Mouse (Mus musculus): ENCODE data around the gene Wbp1l. TPM values are rescaled to one million over a fixed set of nuclear protein-coding genes. Genes with fewer than 3 reads are reported as not detected.

Gene Wbp1l
- polyA plus RNA-seq, 1 experiment = 50.6 TPM

DNA sequence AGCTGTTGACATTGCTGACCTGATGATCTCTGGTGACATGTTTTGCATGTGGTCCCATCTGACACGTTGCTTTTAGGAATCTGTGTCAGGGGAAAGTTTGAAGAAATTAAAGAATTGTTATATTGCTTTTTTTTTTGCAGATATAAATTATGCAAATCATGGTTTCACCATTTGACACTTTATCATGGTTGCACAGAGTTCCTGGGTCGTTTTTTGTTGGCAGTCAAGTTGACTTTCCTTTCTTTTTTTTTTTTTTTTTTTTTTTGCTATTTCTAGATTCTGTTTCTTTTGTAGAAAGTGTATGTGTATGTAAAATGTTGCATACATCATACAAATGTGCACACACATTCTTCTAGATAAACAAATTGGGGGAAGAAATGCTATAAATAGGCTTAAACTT is 92.2 kb downstream of the Wbp1l start:
- no peak overlapping the region for H3K4me3 ChIP-seq (ENCODE audit: insufficient read depth, low read length)
- no peak overlapping the region for H3K27ac ChIP-seq (ENCODE audit: insufficient read depth, low read length)
- TF ChIP-seq CTCF (IDR thresholded peaks at IDR 0.05; ENCODE audit: borderline replicate concordance, insufficient read depth, low read length) (no peak), POLR2A (IDR thresholded peaks at IDR 0.05; ENCODE audit: low read depth, low read length) (no peak)
- H3K4me1 ChIP-seq (ENCODE audit: control insufficient read depth, insufficient read depth, low read length) = no peaks in the 10 kb centered on the region; the same call in 1 of the 2 replicates

DNA sequence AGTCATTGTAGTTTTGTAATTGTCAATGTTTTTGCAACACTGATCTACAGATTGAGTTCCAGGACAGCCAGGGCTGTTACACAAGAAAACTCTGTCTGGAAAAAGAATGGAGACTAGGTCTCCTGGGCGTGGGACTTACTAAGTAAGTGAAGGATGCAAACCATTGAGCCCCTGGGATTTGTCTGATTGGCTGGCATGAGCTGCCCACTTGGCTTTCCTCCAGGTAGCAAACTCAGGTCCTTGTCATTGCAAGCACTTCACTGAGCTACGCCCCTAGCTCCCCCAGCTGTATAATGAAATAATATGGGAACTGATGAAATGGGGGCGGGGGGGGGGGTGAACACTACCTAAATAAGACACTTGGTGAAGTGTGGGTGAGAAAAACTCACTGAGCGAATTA is 94.3 kb downstream of the Wbp1l start:
- no peak overlapping the region for H3K27ac ChIP-seq (ENCODE audit: insufficient read depth, low read length)
- TF ChIP-seq POLR2A (IDR thresholded peaks at IDR 0.05; ENCODE audit: low read depth, low read length) (no peak), CTCF (IDR thresholded peaks at IDR 0.05; ENCODE audit: borderline replicate concordance, insufficient read depth, low read length) (no peak)
- no peak overlapping the region for H3K4me3 ChIP-seq (ENCODE audit: insufficient read depth, low read length)
- H3K4me1 ChIP-seq (ENCODE audit: control insufficient read depth, insufficient read depth, low read length) = no peaks in the 10 kb centered on the region; the same call in 1 of the 2 replicates

DNA sequence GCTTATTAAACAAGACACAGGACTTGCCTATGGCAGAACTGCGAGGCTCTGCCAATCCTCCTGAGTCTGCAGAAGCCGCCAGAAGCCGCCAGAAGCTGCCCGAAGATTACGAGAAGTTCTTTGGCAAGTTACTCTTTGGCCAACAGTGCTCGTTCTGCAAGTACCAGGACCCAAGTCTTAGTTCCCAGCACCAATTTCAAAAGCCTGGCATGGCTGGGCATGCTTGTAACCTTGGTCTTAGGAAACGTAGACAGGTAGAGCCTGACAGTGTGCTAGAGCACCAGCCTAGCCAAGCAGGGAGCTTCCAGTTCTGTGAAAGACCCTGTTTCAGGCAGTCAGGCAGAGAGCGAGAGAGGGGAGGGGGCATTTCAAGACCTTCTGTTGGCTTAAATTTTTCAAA is 97.6 kb downstream of the Wbp1l start:
- no peaks in the 10 kb centered on the region for H3K4me1 ChIP-seq (ENCODE audit: control insufficient read depth, insufficient read depth, low read length)
- TF ChIP-seq POLR2A (IDR thresholded peaks at IDR 0.05; ENCODE audit: low read depth, low read length) (no peak), CTCF (IDR thresholded peaks at IDR 0.05; ENCODE audit: borderline replicate concordance, insufficient read depth, low read length) (no peak)
- H3K4me3 ChIP-seq (ENCODE audit: insufficient read depth, low read length) = no peak overlapping the region
- no peak overlapping the region for H3K27ac ChIP-seq (ENCODE audit: insufficient read depth, low read length)

DNA sequence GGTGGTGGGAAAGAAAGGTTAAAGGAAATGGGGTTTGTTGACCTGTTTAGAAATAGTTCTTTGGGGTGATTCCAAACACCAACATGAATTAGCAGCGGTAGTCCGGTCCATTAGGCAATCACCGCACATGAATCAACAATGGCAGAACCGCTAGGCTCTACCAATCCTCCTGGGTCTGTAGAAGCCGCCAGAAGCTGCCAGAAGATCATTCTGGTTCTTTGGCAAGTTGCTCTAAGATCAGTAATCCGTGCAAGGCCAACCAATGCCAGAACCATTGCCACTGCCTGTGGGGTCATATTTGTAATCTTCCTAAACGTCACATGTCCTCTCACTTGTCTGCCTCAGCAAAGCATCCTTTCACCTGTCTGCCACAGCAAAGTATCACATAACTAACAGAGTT is 98.1 kb downstream of the Wbp1l start:
- Histone ChIP-seq H3K4me3 (ENCODE audit: insufficient read depth, low read length) (no peak overlapping the region), H3K4me1 (ENCODE audit: control insufficient read depth, insufficient read depth, low read length) (no peaks in the 10 kb centered on the region), H3K27ac (ENCODE audit: insufficient read depth, low read length) (no peak overlapping the region)
- no peak for TF ChIP-seq POLR2A (IDR thresholded peaks at IDR 0.05; ENCODE audit: low read depth, low read length)
- TF ChIP-seq CTCF (IDR thresholded peaks at IDR 0.05; ENCODE audit: borderline replicate concordance, insufficient read depth, low read length) = no peak

DNA sequence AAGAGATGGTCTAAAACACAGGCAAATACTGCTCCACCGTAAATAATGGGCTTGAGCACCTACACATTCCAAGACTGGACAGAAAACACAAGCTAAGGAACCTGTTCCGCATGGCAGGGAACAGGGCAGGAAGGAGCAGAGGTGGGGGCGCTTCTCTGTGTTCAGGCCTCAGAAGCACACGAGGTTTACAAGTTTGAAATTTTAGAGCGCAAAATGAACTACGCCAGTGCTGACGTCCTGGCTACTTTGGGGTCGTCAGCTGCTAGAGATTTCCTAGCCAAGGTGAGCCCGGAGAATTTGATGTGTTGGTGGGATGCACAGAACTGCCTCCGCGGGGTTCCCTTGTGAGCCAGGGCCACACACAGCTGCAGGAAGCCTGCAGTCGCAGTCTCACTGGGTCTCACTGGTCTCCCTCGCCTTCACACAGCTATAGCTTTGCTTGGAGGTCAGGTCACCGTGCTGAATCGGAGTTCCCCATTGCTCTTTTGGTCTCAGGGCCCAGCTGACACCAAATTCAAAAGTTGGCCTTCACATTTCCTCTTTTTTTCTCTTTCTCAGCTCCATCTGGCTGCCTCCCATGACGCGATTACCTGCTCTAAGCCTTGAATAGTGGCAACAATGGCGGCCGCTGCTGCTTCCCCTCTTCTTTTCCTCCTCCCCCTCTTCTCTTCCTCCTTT is 99.1 kb downstream of the Wbp1l start:
- TF ChIP-seq CTCF (IDR thresholded peaks at IDR 0.05; ENCODE audit: borderline replicate concordance, insufficient read depth, low read length) = no peak
- TF ChIP-seq POLR2A (IDR thresholded peaks at IDR 0.05; ENCODE audit: low read depth, low read length) = no peak
- Histone ChIP-seq H3K4me3 (ENCODE audit: insufficient read depth, low read length) (no peak overlapping the region), H3K4me1 (ENCODE audit: control insufficient read depth, insufficient read depth, low read length) (no peaks in the 10 kb centered on the region), H3K27ac (ENCODE audit: insufficient read depth, low read length) (no peak overlapping the region)

DNA sequence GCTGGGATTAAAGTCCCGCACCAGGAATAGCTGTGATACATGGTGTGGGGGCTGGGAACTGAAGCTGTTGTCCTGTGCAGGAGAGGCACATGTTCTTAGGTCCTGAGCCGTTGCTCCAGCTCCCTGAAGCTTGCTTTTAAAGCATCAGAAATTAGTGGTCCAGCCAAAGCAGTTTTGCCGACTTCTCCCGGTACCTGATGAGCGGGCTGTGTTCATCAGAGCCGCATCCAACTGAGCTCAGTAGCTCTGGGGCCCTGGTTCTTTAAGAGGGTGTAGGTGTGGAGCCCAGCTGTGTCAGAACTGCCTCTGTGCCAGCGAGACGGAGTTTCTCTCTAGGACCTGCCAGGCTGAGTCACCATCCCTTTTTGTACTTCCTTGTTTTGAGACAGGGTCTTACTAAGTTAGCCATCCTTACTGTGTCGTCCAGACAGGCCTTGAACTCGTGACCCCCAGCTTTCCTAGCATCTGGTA is 100.2 kb downstream of the Wbp1l start:
- no peak for TF ChIP-seq CTCF (IDR thresholded peaks at IDR 0.05; ENCODE audit: borderline replicate concordance, insufficient read depth, low read length)
- TF ChIP-seq POLR2A (IDR thresholded peaks at IDR 0.05; ENCODE audit: low read depth, low read length) = no peak
- no peaks in the 10 kb centered on the region for H3K4me1 ChIP-seq (ENCODE audit: control insufficient read depth, insufficient read depth, low read length)
- H3K4me3 ChIP-seq (ENCODE audit: insufficient read depth, low read length) = no peak overlapping the region
- no peak overlapping the region for H3K27ac ChIP-seq (ENCODE audit: insufficient read depth, low read length)

DNA sequence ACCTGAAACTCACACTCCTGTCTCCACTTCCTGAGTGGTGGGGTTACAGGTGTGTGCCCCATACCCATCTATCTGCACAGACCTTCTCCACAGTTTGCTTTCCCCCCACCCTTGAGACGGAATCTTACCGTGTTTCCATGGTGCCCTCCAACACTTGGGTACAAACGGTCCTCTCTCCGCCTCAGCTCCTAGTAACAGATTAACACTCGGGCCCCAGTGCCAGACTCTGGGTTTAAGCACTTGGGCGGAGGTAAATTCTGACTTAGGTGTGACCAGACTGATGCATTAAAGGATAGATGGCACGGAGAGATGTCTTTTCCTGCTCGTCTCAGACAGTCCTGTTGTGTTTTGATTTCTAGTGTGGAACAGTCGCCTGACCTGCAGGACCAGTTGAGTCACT is 102.3 kb downstream of the Wbp1l start:
- no peak overlapping the region for H3K4me3 ChIP-seq (ENCODE audit: insufficient read depth, low read length)
- H3K4me1 ChIP-seq (ENCODE audit: control insufficient read depth, insufficient read depth, low read length) = no peaks in the 10 kb centered on the region
- H3K27ac ChIP-seq (ENCODE audit: insufficient read depth, low read length) = no peak overlapping the region
- no peak for TF ChIP-seq CTCF (IDR thresholded peaks at IDR 0.05; ENCODE audit: borderline replicate concordance, insufficient read depth, low read length)
- TF ChIP-seq POLR2A (IDR thresholded peaks at IDR 0.05; ENCODE audit: low read depth, low read length) = no peak

DNA sequence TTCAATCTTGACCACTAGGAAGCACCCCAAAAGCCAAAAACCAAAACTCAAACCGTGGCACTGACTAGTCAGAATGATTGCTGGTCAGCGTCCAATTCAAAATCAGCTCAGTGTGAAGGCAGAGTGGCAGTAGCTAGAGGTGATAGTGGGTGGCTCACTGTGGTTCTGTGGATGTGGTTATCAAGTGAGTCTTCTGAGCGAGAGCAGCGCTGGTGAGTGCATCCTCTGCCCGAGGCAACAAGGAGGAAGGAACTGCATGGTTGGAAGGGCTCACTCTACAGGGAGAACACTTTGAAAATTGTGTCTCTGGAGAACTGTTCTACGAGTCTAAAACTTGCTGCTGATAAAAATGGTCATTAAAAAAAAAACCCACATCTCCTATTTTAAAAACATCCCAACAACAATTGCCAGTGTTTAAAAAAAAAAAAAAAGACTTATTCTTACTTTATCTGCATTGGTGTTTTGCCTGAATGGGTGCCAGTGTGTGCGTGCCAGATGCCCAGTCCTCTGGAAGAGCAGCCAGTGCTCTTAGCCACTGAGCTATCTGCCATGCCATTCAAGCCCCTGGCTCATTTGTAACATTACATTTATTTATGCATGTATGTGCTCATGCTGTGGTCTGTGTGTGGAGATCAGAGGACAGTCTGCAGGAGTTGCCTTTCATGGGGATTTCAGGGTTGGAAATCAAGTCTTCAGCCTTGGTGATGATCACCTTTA is 107.1 kb downstream of the Wbp1l start:
- TF ChIP-seq POLR2A (IDR thresholded peaks at IDR 0.05; ENCODE audit: low read depth, low read length) = no peak
- no peak for TF ChIP-seq CTCF (IDR thresholded peaks at IDR 0.05; ENCODE audit: borderline replicate concordance, insufficient read depth, low read length)
- Histone ChIP-seq H3K4me1 (ENCODE audit: control insufficient read depth, insufficient read depth, low read length) (no peaks in the 10 kb centered on the region), H3K4me3 (ENCODE audit: insufficient read depth, low read length) (no peak overlapping the region), H3K27ac (ENCODE audit: insufficient read depth, low read length) (no peak overlapping the region)

DNA sequence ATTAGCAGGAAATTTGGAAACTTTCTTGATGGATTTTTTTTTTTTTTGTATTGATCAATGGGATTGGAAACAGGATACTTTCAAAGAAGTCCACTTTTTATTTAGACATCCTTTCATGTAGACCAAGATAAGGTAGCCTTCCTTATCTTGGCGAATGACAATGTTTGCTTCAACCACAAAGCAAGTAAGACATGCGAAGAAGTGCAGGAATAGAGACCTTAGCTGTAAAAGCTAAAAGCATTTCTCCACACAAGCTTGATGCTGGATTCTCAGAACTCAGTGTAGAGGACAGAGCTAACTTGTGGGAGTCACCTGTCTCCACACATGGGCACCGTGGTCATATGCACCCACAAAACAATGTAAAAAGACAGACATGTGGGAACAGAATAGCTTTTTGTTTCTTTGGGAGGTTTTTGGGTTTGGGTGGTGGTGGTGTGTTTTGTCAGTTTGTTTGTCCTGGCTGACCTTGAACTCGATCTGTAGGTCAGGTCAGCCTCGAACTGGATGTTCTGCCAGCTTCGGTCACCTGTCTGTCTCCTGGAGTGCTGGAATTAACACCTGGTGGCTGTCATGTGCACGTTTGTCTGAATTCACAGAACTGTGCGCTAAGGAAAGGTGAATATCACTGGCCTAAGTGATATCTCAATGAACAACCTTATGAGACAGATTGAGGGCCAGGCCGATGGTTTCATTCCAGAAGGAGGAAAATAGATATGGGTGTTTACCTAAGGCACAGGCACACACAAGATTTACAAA is 107.8 kb downstream of the Wbp1l start:
- no peak overlapping the region for H3K4me3 ChIP-seq (ENCODE audit: insufficient read depth, low read length)
- TF ChIP-seq CTCF (IDR thresholded peaks at IDR 0.05; ENCODE audit: borderline replicate concordance, insufficient read depth, low read length) = no peak
- TF ChIP-seq POLR2A (IDR thresholded peaks at IDR 0.05; ENCODE audit: low read depth, low read length) = no peak
- H3K27ac ChIP-seq (ENCODE audit: insufficient read depth, low read length) = no peak overlapping the region
- H3K4me1 ChIP-seq (ENCODE audit: control insufficient read depth, insufficient read depth, low read length) = no peaks in the 10 kb centered on the region

Other genes starting within 250 kb of the Wbp1l start
- gene 2310034G01Rik, start 248.8 kb upstream of the Wbp1l start, polyA plus RNA-seq (2011; ENCODE audit: insufficient read length, low read depth, missing spikeins) = 0.48 and 0.51 TPM in 2 replicates
- gene Actr1a, start 203.3 kb upstream of the Wbp1l start, polyA plus RNA-seq (2011; ENCODE audit: insufficient read length, low read depth, missing spikeins) = 117 and 130 TPM in 2 replicates
- 19.8 and 22.0 TPM in 2 replicates for gene Sufu, start 202.2 kb upstream of the Wbp1l start, polyA plus RNA-seq (2011; ENCODE audit: insufficient read length, low read depth, missing spikeins)
- gene Trim8, start 97.4 kb upstream of the Wbp1l start, polyA plus RNA-seq (2011; ENCODE audit: insufficient read length, low read depth, missing spikeins) = 22.1 and 25.9 TPM in 2 replicates
- 83.5 and 94.6 TPM in 2 replicates for gene Arl3, start 25.9 kb upstream of the Wbp1l start, polyA plus RNA-seq (2011; ENCODE audit: insufficient read length, low read depth, missing spikeins)
- 7.6 and 8.6 TPM in 2 replicates for gene Sfxn2, start 25.7 kb upstream of the Wbp1l start, polyA plus RNA-seq (2011; ENCODE audit: insufficient read length, low read depth, missing spikeins)
- not detected in 2 replicates for gene Cyp17a1, start 74.1 kb downstream of the Wbp1l start, polyA plus RNA-seq (2011; ENCODE audit: insufficient read length, low read depth, missing spikeins)
- gene Borcs7, start 90.8 kb downstream of the Wbp1l start, polyA plus RNA-seq (2011; ENCODE audit: insufficient read length, low read depth, missing spikeins) = 10.1 and 13.0 TPM in 2 replicates
- 5.6 and 10.3 TPM in 2 replicates for gene As3mt, start 108.4 kb downstream of the Wbp1l start, polyA plus RNA-seq (2011; ENCODE audit: insufficient read length, low read depth, missing spikeins)
- 9.3 and 9.8 TPM in 2 replicates for gene Cnnm2, start 162.5 kb downstream of the Wbp1l start, polyA plus RNA-seq (2011; ENCODE audit: insufficient read length, low read depth, missing spikeins)

Data from embryonic fibroblast, embryonic 13.5 days (primary cell).